Mouse (Mus musculus): ENCODE results near the gene Arhgap31. TPM values are rescaled to one million over a fixed set of nuclear protein-coding genes. Genes with fewer than 3 reads are reported as not detected.
A peak's percentile ranks its signal among the peaks of the same experiment; 100 is the strongest.

The Arhgap31 gene
- polyA plus RNA-seq, 1 experiment from 2014 or later = 6.8 TPM

- ATAC-seq = peak; percentile 68
- H3K9ac ChIP-seq = no peak overlapping the region
Measured at GRCm38 (mm10) chr16:38602989-38603804, 109.9 kb downstream of the Arhgap31 start.

DNA sequence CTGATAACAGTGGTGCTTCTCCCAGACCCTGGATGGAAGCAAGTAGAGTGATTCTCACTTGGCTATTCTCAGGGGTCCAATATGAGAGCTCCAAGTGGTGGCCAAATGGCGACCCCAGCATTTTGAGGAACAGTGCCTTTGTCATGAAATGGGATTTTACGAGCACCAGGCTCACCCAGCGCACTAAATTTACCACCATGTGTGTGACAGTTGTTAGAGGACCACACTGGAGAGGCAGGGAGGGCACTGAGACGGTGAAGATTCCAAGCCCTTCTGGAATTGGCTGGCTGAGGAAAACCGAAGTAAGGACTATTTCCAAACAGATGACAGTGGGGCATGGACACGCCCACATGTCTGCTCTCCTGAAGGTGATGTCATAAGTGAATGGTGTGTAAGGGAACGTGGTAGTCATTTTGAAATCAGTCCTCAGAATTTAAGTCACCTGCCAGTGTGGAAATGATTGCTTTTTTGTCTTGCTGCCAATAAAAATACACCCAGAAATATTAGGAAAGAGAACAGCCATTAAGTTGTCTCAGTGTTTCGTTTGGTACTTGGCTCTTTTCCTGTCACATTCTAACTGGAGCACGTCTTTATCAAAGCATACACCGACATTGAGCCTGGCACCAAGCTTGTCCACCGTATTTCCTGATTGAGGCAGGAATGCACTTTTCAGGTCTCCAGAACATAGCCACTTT lies 113.9 kb downstream of the Arhgap31 start:
- H3K27me3 ChIP-seq (replicated peaks) = no peaks in the 10 kb centered on the region
- 66% methylated on average over 11 of the region's 11 CpGs for WGBS
- no peak overlapping the region for H3K27ac ChIP-seq
- H3K4me1 ChIP-seq (replicated peaks) = no peaks in the 10 kb centered on the region
- ATAC-seq = no peak
- H3K36me3 ChIP-seq = peaks cover 3% of the 10 kb centered on the region; the same call in 1 of the 2 replicates
- no peaks in the 10 kb centered on the region for H3K9me3 ChIP-seq
- no peak overlapping the region for H3K9ac ChIP-seq
- H3K4me3 ChIP-seq (replicated peaks) = no peak overlapping the region
- H3K4me2 ChIP-seq (replicated peaks) = no peak overlapping the region

More at GRCm38 (mm10) chr16:38602989-38603804, 109.9 kb downstream of the Arhgap31 start:
- Histone ChIP-seq H3K4me1 (replicated peaks) (no peaks in the 10 kb centered on the region), H3K36me3 (peaks cover 5% of the 10 kb centered on the region; the same call in 1 of the 2 replicates), H3K27me3 (replicated peaks) (no peaks in the 10 kb centered on the region), H3K27ac (no peak overlapping the region), H3K9me3 (no peaks in the 10 kb centered on the region), H3K4me3 (replicated peaks) (no peak overlapping the region), H3K4me2 (replicated peaks) (peak overlapping the region; percentile 22; the same call in 1 of the 2 replicates)
- WGBS = 44% methylated on average over 11 of the region's 11 CpGs

GRCm38 (mm10) chr16:38596651-38597050 lies 116.4 kb downstream of the Arhgap31 start:
- H3K27me3 ChIP-seq (replicated peaks) = no peaks in the 10 kb centered on the region
- no peak overlapping the region for H3K4me2 ChIP-seq (replicated peaks)
- no peak for ATAC-seq
- H3K27ac ChIP-seq = no peak overlapping the region
- no peaks in the 10 kb centered on the region for H3K9me3 ChIP-seq
- no peaks in the 10 kb centered on the region for H3K4me1 ChIP-seq (replicated peaks)
- no peak overlapping the region for H3K4me3 ChIP-seq (replicated peaks)
- no peak overlapping the region for H3K9ac ChIP-seq
- WGBS = 96% methylated on average over 2 of the region's 2 CpGs
- H3K36me3 ChIP-seq = peaks cover 1% of the 10 kb centered on the region; the same call in 1 of the 2 replicates

DNA sequence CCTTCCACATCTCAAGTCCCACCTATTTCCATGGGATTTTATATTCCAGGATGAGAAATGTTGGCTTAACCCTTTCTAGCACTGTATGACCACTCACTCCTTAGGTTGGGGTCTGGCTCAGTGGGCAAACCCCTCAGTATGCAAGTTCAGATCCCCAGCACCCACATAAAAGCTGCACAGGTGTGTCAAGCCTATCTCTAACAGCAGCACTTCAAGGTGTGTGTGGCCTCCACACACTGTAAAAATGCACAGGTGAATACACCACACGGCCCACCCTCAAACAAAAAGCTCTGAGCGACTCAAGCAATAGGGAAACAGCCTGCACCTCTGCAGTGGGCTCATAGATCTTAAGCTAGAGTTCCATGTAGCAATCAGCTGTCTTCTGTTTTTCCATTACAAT lies 117.0 kb downstream of the Arhgap31 start:
- Histone ChIP-seq H3K9ac (no peak overlapping the region), H3K4me2 (replicated peaks) (no peak overlapping the region), H3K4me3 (replicated peaks) (no peak overlapping the region), H3K9me3 (no peaks in the 10 kb centered on the region), H3K27me3 (replicated peaks) (no peaks in the 10 kb centered on the region), H3K4me1 (replicated peaks) (no peaks in the 10 kb centered on the region), H3K36me3 (peaks cover 5% of the 10 kb centered on the region; the same call in 1 of the 2 replicates), H3K27ac (no peak overlapping the region)
- no peak for ATAC-seq
- WGBS = 84% methylated on average over 2 of the region's 2 CpGs

DNA sequence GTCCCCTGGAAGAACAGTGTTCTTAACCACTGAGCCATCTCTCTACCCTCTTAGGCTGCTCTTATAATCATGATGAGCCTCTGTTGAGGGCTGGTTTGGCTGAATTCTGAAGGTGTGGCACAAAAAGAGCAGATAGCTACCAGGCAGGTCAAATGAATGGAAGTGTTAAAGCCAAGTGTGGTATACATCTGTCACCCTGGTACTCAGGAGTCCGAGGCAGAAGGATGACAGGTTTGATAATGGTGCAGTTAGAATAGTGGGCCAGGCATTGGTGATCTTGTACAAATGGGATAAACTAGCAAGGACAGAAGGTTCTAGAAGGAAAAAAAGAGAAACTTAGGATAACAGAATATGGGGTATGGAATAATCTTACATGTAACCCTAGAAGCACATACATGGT lies 118.6 kb downstream of the Arhgap31 start:
- H3K4me2 ChIP-seq (replicated peaks) = no peak overlapping the region
- H3K27ac ChIP-seq = no peak overlapping the region
- no peak overlapping the region for H3K9ac ChIP-seq
- ATAC-seq = no peak
- 86% methylated on average over 1 of the region's 1 CpGs for WGBS
- H3K4me1 ChIP-seq (replicated peaks) = no peaks in the 10 kb centered on the region
- no peaks in the 10 kb centered on the region for H3K27me3 ChIP-seq (replicated peaks)
- no peak overlapping the region for H3K4me3 ChIP-seq (replicated peaks)
- H3K9me3 ChIP-seq = no peaks in the 10 kb centered on the region
- H3K36me3 ChIP-seq = peaks cover 5% of the 10 kb centered on the region

- Histone ChIP-seq H3K4me3 (replicated peaks) (no peak overlapping the region), H3K27ac (no peak overlapping the region), H3K4me1 (replicated peaks) (no peaks in the 10 kb centered on the region), H3K9ac (no peak overlapping the region), H3K9me3 (no peaks in the 10 kb centered on the region), H3K27me3 (replicated peaks) (no peaks in the 10 kb centered on the region), H3K4me2 (replicated peaks) (no peak overlapping the region), H3K36me3 (peaks cover 8% of the 10 kb centered on the region)
- no peak for ATAC-seq
- 96% methylated on average over 4 of the region's 4 CpGs for WGBS
Measured at GRCm38 (mm10) chr16:38592946-38593345, 120.1 kb downstream of the Arhgap31 start.

GRCm38 (mm10) chr16:38592026-38592678 lies 120.9 kb downstream of the Arhgap31 start:
- WGBS = 76% methylated on average over 12 of the region's 12 CpGs
- Histone ChIP-seq H3K4me3 (replicated peaks) (no peak overlapping the region), H3K27ac (no peak overlapping the region), H3K27me3 (replicated peaks) (no peaks in the 10 kb centered on the region), H3K4me2 (replicated peaks) (no peak overlapping the region), H3K36me3 (peaks cover 14% of the 10 kb centered on the region), H3K9me3 (no peaks in the 10 kb centered on the region), H3K4me1 (replicated peaks) (no peaks in the 10 kb centered on the region), H3K9ac (no peak overlapping the region)
- peak; percentile 53 for ATAC-seq

- Histone ChIP-seq H3K27ac (no peak overlapping the region), H3K36me3 (peaks cover 17% of the 10 kb centered on the region), H3K9me3 (no peaks in the 10 kb centered on the region), H3K4me3 (replicated peaks) (no peak overlapping the region), H3K4me1 (replicated peaks) (no peaks in the 10 kb centered on the region), H3K27me3 (replicated peaks) (no peaks in the 10 kb centered on the region), H3K4me2 (replicated peaks) (no peak overlapping the region), H3K9ac (no peak overlapping the region)
- ATAC-seq = no peak
- WGBS = 78% methylated on average over 3 of the region's 3 CpGs
Measured at GRCm38 (mm10) chr16:38591506-38591905, 121.6 kb downstream of the Arhgap31 start.

- Histone ChIP-seq H3K9me3 (no peaks in the 10 kb centered on the region), H3K4me1 (replicated peaks) (no peaks in the 10 kb centered on the region), H3K9ac (no peak overlapping the region), H3K4me3 (replicated peaks) (no peak overlapping the region), H3K4me2 (replicated peaks) (no peak overlapping the region), H3K27me3 (replicated peaks) (no peaks in the 10 kb centered on the region), H3K27ac (no peak overlapping the region), H3K36me3 (peaks cover 34% of the 10 kb centered on the region)
- no peak for ATAC-seq
- WGBS = 93% methylated on average over 4 of the region's 4 CpGs
Measured at GRCm38 (mm10) chr16:38587572-38587971, 125.5 kb downstream of the Arhgap31 start.

GRCm38 (mm10) chr16:38587163-38587562 lies 125.9 kb downstream of the Arhgap31 start:
- Histone ChIP-seq H3K27me3 (replicated peaks) (no peaks in the 10 kb centered on the region), H3K9me3 (no peaks in the 10 kb centered on the region), H3K36me3 (peaks cover 34% of the 10 kb centered on the region), H3K4me3 (replicated peaks) (no peak overlapping the region), H3K4me2 (replicated peaks) (no peak overlapping the region), H3K27ac (no peak overlapping the region), H3K9ac (no peak overlapping the region), H3K4me1 (replicated peaks) (no peaks in the 10 kb centered on the region)
- WGBS = 91% methylated on average over 5 of the region's 5 CpGs
- no peak for ATAC-seq

DNA sequence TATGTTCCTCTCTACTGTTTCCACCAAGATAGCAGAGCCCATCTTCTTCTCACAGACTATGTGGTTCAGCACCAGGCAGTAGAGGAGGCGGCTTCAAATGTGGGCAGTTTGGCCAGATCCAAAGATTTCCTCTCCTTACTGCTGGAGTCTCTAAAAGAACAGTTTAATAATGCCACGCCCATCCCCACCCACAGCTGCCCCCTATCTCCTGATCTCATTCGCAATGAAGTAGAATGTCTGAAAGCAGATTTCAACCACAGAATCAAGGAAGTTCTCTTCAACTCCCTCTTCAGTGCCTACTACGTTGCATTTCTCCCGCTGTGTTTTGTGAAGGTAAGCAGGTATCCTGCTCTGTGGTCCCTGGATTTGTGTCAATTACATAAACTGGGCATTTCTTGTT lies 127.9 kb downstream of the Arhgap31 start:
- ATAC-seq = no peak
- H3K36me3 ChIP-seq = peaks cover 29% of the 10 kb centered on the region
- no peak overlapping the region for H3K4me3 ChIP-seq (replicated peaks)
- no peak overlapping the region for H3K27ac ChIP-seq
- H3K9ac ChIP-seq = no peak overlapping the region
- 87% methylated on average over 5 of the region's 5 CpGs for WGBS
- H3K4me2 ChIP-seq (replicated peaks) = no peak overlapping the region
- H3K27me3 ChIP-seq (replicated peaks) = no peaks in the 10 kb centered on the region
- H3K9me3 ChIP-seq = no peaks in the 10 kb centered on the region
- no peaks in the 10 kb centered on the region for H3K4me1 ChIP-seq (replicated peaks)

DNA sequence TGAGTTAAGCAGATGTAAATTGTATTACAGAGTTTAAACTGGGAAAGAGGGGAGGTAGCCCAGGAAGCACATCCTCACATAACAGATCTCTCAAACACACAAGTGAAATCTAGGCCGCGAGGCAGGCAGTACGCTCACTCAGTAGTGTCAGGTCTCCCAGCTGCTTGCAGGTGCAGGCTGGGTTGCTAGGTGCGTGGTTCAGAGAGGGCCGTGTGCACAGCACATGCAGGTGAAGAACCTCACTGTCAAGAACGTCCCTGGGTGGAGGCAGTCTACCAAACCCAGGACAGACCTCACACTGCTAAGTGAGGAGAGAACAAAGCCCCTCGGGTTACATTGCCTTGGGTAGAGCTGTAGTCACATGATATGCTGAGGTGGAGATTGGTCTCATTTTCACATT lies 128.3 kb downstream of the Arhgap31 start:
- WGBS = 91% methylated on average over 7 of the region's 7 CpGs
- H3K27ac ChIP-seq = no peak overlapping the region
- peaks cover 31% of the 10 kb centered on the region for H3K36me3 ChIP-seq
- no peaks in the 10 kb centered on the region for H3K4me1 ChIP-seq (replicated peaks)
- H3K4me2 ChIP-seq (replicated peaks) = no peak overlapping the region
- no peaks in the 10 kb centered on the region for H3K9me3 ChIP-seq
- H3K4me3 ChIP-seq (replicated peaks) = no peak overlapping the region
- no peak for ATAC-seq
- no peak overlapping the region for H3K9ac ChIP-seq
- H3K27me3 ChIP-seq (replicated peaks) = no peaks in the 10 kb centered on the region
